7 mouse cellular contexts compared by ENCODE assay signal in genomic region chr9:62438085-62438754, GRCm38 (mm10).
A peak's percentile ranks its signal among the peaks of the same experiment; 100 is the strongest.
DNase-seq lines count a peak whose midpoint lies in the region; ATAC-seq and TF ChIP-seq lines count a peak whose summit lies in the region.

No protein-coding gene starts in this region.

- no peak for TF ChIP-seq CTCF in layer of hippocampus, adult 2 months (conservative IDR thresholded peaks at IDR 0.05)

- no peaks in the 10 kb centered on the region for H3K36me3 ChIP-seq in embryonic facial prominence, embryonic 10.5 days (replicated peaks)
- no peaks in the 10 kb centered on the region for H3K36me3 ChIP-seq in hindbrain, embryonic 15.5 days
- H3K36me3 ChIP-seq in neural tube, embryonic 15.5 days: no peaks in the 10 kb centered on the region

- no peak overlapping the region for H3K9ac ChIP-seq in hindbrain, embryonic 15.5 days
- 0 out of 2 replicates have a peak overlapping the region, but pooled peaks have one; percentile 23 for H3K9ac ChIP-seq in neural tube, embryonic 15.5 days (replicated peaks)

- H3K27ac ChIP-seq in layer of hippocampus, adult 2 months: peak overlapping the region; percentile 93
- peak overlapping the region; percentile 44; the same call in 1 of the 2 replicates for H3K27ac ChIP-seq in embryonic facial prominence, embryonic 10.5 days (replicated peaks)
- H3K27ac ChIP-seq in hindbrain, embryonic 15.5 days (replicated peaks): peak overlapping the region; percentile 81
- H3K27ac ChIP-seq in neural tube, embryonic 15.5 days (replicated peaks): peak overlapping the region; percentile 88

- 74% methylated on average over 5 of the region's 5 CpGs for WGBS in embryonic facial prominence, embryonic 10.5 days
- 60% methylated on average over 5 of the region's 5 CpGs for WGBS in hindbrain, embryonic 15.5 days
- WGBS in neural tube, embryonic 15.5 days: 47% methylated on average over 5 of the region's 5 CpGs

- no peaks in the 10 kb centered on the region for H3K9me3 ChIP-seq in embryonic facial prominence, embryonic 10.5 days
- no peaks in the 10 kb centered on the region for H3K9me3 ChIP-seq in hindbrain, embryonic 15.5 days
- H3K9me3 ChIP-seq in neural tube, embryonic 15.5 days (replicated peaks): no peaks in the 10 kb centered on the region

- no peak for DNase-seq in layer of hippocampus, adult 2 months (ENCODE audit: low spot score in 2 of 2)
- no peak for DNase-seq in layer of hippocampus, adult 18-20 months (ENCODE audit: low spot score in 2 of 2)
- no peak for DNase-seq in embryonic facial prominence, embryonic 10.5 days (ENCODE audit: low spot score)
- DNase-seq in thymus, postnatal 10 days (ENCODE audit: low spot score in 2 of 2): no peak
- DNase-seq in thymus, postnatal 4 days: no peak

- ATAC-seq in hindbrain, embryonic 15.5 days (ENCODE audit: low FRiP score, low read depth): 0 out of 2 replicates have a peak, but pooled peaks have one; percentile 68
- peak; percentile 71 for ATAC-seq in neural tube, embryonic 15.5 days (ENCODE audit: low FRiP score)

- peaks cover 24% of the 10 kb centered on the region for H3K4me1 ChIP-seq in embryonic facial prominence, embryonic 10.5 days
- peaks cover 23% of the 10 kb centered on the region for H3K4me1 ChIP-seq in hindbrain, embryonic 15.5 days (replicated peaks)
- peaks cover 28% of the 10 kb centered on the region for H3K4me1 ChIP-seq in neural tube, embryonic 15.5 days

- no peak overlapping the region for H3K4me3 ChIP-seq in layer of hippocampus, adult 2 months
- H3K4me3 ChIP-seq in embryonic facial prominence, embryonic 10.5 days: no peak overlapping the region
- no peak overlapping the region for H3K4me3 ChIP-seq in hindbrain, embryonic 15.5 days
- H3K4me3 ChIP-seq in neural tube, embryonic 15.5 days (replicated peaks): no peak overlapping the region

- no peaks in the 10 kb centered on the region for H3K27me3 ChIP-seq in embryonic facial prominence, embryonic 10.5 days (replicated peaks; ENCODE audit: low read depth, poor library complexity, severe bottlenecking)
- no peaks in the 10 kb centered on the region for H3K27me3 ChIP-seq in hindbrain, embryonic 15.5 days
- no peaks in the 10 kb centered on the region for H3K27me3 ChIP-seq in neural tube, embryonic 15.5 days (replicated peaks)

- H3K4me2 ChIP-seq in hindbrain, embryonic 15.5 days: no peak overlapping the region
- H3K4me2 ChIP-seq in neural tube, embryonic 15.5 days: no peak overlapping the region
